ENCODE assay signal across 8 mouse cellular contexts in the genomic region with DNA sequence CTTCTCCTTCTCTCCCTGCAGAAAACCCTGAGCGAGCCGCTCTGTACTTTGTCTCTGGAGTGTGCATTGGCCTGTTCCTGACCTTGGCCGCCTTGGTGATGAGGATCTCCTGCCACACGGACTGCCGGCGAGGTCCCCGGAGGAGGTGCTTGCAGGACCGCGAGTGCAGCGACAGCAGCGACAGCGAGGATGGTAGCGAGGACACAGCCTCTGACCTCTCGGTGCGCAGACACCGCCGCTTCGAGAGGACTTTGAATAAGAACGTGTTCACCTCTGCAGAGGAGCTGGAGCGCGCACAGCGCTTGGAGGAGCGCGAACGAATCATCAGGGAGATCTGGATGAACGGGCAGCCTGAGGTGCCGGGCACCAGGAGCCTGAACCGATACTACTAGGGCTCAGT. TPM values are rescaled to one million over a fixed set of nuclear protein-coding genes. Genes with fewer than 3 reads are reported as not detected.
DNase-seq lines count a peak whose midpoint lies in the region; ATAC-seq lines count a peak whose summit lies in the region.

No protein-coding gene starts in this region.

- H3K4me2 ChIP-seq in lung, embryonic 15.5 days, result peak overlapping the region; percentile 17
- H3K4me2 ChIP-seq in hindbrain, embryonic 13.5 days, result peak overlapping the region; percentile 83
- peak overlapping the region; percentile 74 for H3K4me2 ChIP-seq in midbrain, embryonic 13.5 days (replicated peaks)

- ATAC-seq in lung, embryonic 15.5 days (ENCODE audit: borderline replicate concordance, extremely low read depth, low FRiP score, low TSS enrichment), result no peak
- peak; percentile 39; the same call in 1 of the 2 replicates for ATAC-seq in hindbrain, embryonic 13.5 days (ENCODE audit: low FRiP score)
- ATAC-seq in midbrain, embryonic 13.5 days, result 0 out of 2 replicates have a peak, but pooled peaks have one; percentile 55
- no peak for ATAC-seq in erythroblast, adult 5-6 weeks (replicated peaks; ENCODE audit: low FRiP score, poor library complexity, severe bottlenecking)
- no peak for ATAC-seq in CD4-positive, CD25-positive, alpha-beta regulatory T cell, adult 4 months

- H3K4me3 ChIP-seq in lung, embryonic 15.5 days, result no peak overlapping the region
- peak overlapping the region; percentile 41 for H3K4me3 ChIP-seq in hindbrain, embryonic 13.5 days
- peak overlapping the region; percentile 44 for H3K4me3 ChIP-seq in midbrain, embryonic 13.5 days (replicated peaks)

- no peaks in the 10 kb centered on the region for H3K9me3 ChIP-seq in lung, embryonic 15.5 days
- peaks cover 2% of the 10 kb centered on the region; the same call in 1 of the 2 replicates for H3K9me3 ChIP-seq in hindbrain, embryonic 13.5 days
- H3K9me3 ChIP-seq in midbrain, embryonic 13.5 days, result no peaks in the 10 kb centered on the region

- H3K27ac ChIP-seq in lung, embryonic 15.5 days, result no peak overlapping the region
- H3K27ac ChIP-seq in hindbrain, embryonic 13.5 days, result no peak overlapping the region
- H3K27ac ChIP-seq in midbrain, embryonic 13.5 days, result no peak overlapping the region

- no peak overlapping the region for H3K9ac ChIP-seq in lung, embryonic 15.5 days
- H3K9ac ChIP-seq in hindbrain, embryonic 13.5 days, result peak overlapping the region; percentile 72
- H3K9ac ChIP-seq in midbrain, embryonic 13.5 days (replicated peaks), result peak overlapping the region; percentile 58

- no peaks in the 10 kb centered on the region for H3K4me1 ChIP-seq in lung, embryonic 15.5 days
- peaks cover 10% of the 10 kb centered on the region for H3K4me1 ChIP-seq in hindbrain, embryonic 13.5 days (replicated peaks)
- peaks cover 10% of the 10 kb centered on the region for H3K4me1 ChIP-seq in midbrain, embryonic 13.5 days (replicated peaks)

- no peak for DNase-seq in lung, adult 18-20 months
- peak; percentile 44 for DNase-seq in embryo, embryonic 10.5 days (ENCODE audit: low spot score)
- DNase-seq in testis, postnatal 14 days (ENCODE audit: low spot score), result no peak

- 20% methylated on average over 28 of the region's 28 CpGs for WGBS in lung, embryonic 15.5 days
- WGBS in hindbrain, embryonic 13.5 days, result under 1% methylated on average over 28 of the region's 28 CpGs
- 2% methylated on average over 28 of the region's 28 CpGs for WGBS in midbrain, embryonic 13.5 days

- no peaks in the 10 kb centered on the region for H3K27me3 ChIP-seq in lung, embryonic 15.5 days
- H3K27me3 ChIP-seq in hindbrain, embryonic 13.5 days, result peaks cover 17% of the 10 kb centered on the region
- peaks cover 22% of the 10 kb centered on the region for H3K27me3 ChIP-seq in midbrain, embryonic 13.5 days

- H3K36me3 ChIP-seq in lung, embryonic 15.5 days, result peaks cover 19% of the 10 kb centered on the region
- no peaks in the 10 kb centered on the region for H3K36me3 ChIP-seq in hindbrain, embryonic 13.5 days
- H3K36me3 ChIP-seq in midbrain, embryonic 13.5 days, result no peaks in the 10 kb centered on the region

RNA-seq across cellular contexts. Expression of gene Eva1a, which starts 50.9 kb away (rescaled TPM):
- 44.7 and 48.4 TPM in 2 replicates for polyA plus RNA-seq in lung, embryonic 15.5 days (2015; fragmentation: Nextera tagmentation; extraction: Ambion mirVana)
- 0.96 and 1.1 TPM in 2 replicates for polyA plus RNA-seq in hindbrain, embryonic 13.5 days (2015; fragmentation: Nextera tagmentation; extraction: Ambion mirVana)
- polyA plus RNA-seq in midbrain, embryonic 13.5 days (2015; fragmentation: Nextera tagmentation; extraction: Ambion mirVana), result 0.70 and 0.79 TPM in 2 replicates
- not detected in 2 replicates for total RNA-seq in erythroblast, adult 5-6 weeks (2015; ENCODE audit: low replicate concordance)
- not detected in 2 replicates for total RNA-seq in erythroblast, adult 5-6 weeks (2017; ENCODE audit: low replicate concordance)
- polyA plus RNA-seq in CD4-positive, CD25-positive, alpha-beta regulatory T cell, adult 4 months (2017; shearing (Covaris generic)), result not detected

Comparison
In these comparisons a context has a peak if more than half of its experiments do, and no peak if none do; other contexts are left out.
1. ATAC-seq: peak in hindbrain, embryonic 13.5 days (single experiment) and midbrain, embryonic 13.5 days (single experiment); none in lung, embryonic 15.5 days (single experiment), erythroblast, adult 5-6 weeks (single experiment) and CD4-positive, CD25-positive, alpha-beta regulatory T cell, adult 4 months (single experiment).
2. H3K4me2 ChIP-seq: peak in every context shown above with its lines; median percentile 83 in hindbrain, embryonic 13.5 days; 74 in midbrain, embryonic 13.5 days; 17 in lung, embryonic 15.5 days.
3. RNA of gene Eva1a, which starts 50.9 kb away (polyA plus RNA-seq): 44.7 to 48.4 TPM in lung, embryonic 15.5 days; 0.96 to 1.1 TPM in hindbrain, embryonic 13.5 days, 0.70 to 0.79 TPM in midbrain, embryonic 13.5 days and not detected in CD4-positive, CD25-positive, alpha-beta regulatory T cell, adult 4 months; every median in the first group is over 10 times any median in the second.